Mouse (Mus musculus): ENCODE measurements around the gene Brd3. TPM values are rescaled to one million over a fixed set of nuclear protein-coding genes. Genes with fewer than 3 reads are reported as not detected.

Gene Brd3
- total and polyA plus RNA-seq, 3 experiments = 10.7 to 46.9 (median 38.7) TPM

GRCm38 (mm10) chr2:27426855-27427457 lies 80.5 kb downstream of the Brd3 start, which contains the start of gene Vav2 (continued):
- no peak for TF ChIP-seq MAFK (IDR thresholded peaks at IDR 0.05; ENCODE audit: borderline replicate concordance, low read depth, low read length)
- TF ChIP-seq ELF1 (IDR thresholded peaks at IDR 0.05; ENCODE audit: low read depth, low read length) = peak; percentile 80
- TF ChIP-seq ZC3H11A (IDR thresholded peaks at IDR 0.05; ENCODE audit: low read depth, low read length) = no peak
- no peak for TF ChIP-seq TCF12 (IDR thresholded peaks at IDR 0.05; ENCODE audit: low read depth, low read length)
- TF ChIP-seq TBP (IDR thresholded peaks at IDR 0.05; ENCODE audit: low read depth, low read length) = no peak
- no peak for TF ChIP-seq MEF2A (IDR thresholded peaks at IDR 0.05; ENCODE audit: extremely low read depth, insufficient replicate concordance, low read depth, low read length, poor library complexity, severe bottlenecking)
- TF ChIP-seq SMC3 (IDR thresholded peaks at IDR 0.05; ENCODE audit: low read depth, low read length) = peak; percentile 30; the same call in 1 of the 2 replicates
- no peak for TF ChIP-seq MYB (IDR thresholded peaks at IDR 0.05; ENCODE audit: low read depth, low read length)
- TF ChIP-seq USF2 (IDR thresholded peaks at IDR 0.05; ENCODE audit: borderline replicate concordance in 1 of 2, insufficient read depth in 1 of 2, low read depth in 1 of 2, low read length in 2 of 2) = no peak
- no peak for TF ChIP-seq BHLHE40 (IDR thresholded peaks at IDR 0.05; ENCODE audit: borderline replicate concordance, low read depth, low read length)
- TF ChIP-seq CTCF (IDR thresholded peaks at IDR 0.05 in 2 of 3, conservative IDR thresholded peaks at IDR 0.05 in 1 of 3; ENCODE audit: control insufficient read depth in 1 of 3, insufficient read depth in 1 of 3, low read depth in 2 of 3, low read length in 3 of 3, poor library complexity in 1 of 3, severe bottlenecking in 1 of 3) = no peak
- no peak for TF ChIP-seq ZKSCAN1 (IDR thresholded peaks at IDR 0.05; ENCODE audit: low read depth, low read length)
- no peak for TF ChIP-seq RAD21 (IDR thresholded peaks at IDR 0.05; ENCODE audit: low read depth, low read length)
- TF ChIP-seq POLR2AphosphoS5 (IDR thresholded peaks at IDR 0.05; ENCODE audit: borderline replicate concordance, low read depth, low read length) = no peak

- H3K4me1 ChIP-seq (ENCODE audit: control insufficient read depth in 1 of 2, insufficient read depth in 2 of 2, low read length in 2 of 2) = peaks cover 3 to 7% of the 10 kb centered on the region in 2 experiments
- H3K9ac ChIP-seq (ENCODE audit: control insufficient read depth, low read depth, low read length, poor library complexity, severe bottlenecking) = peak overlapping the region; percentile 87
- H3K79me2 ChIP-seq (ENCODE audit: control insufficient read depth, insufficient read depth, low read length, poor library complexity) = peaks cover 15% of the 10 kb centered on the region
- DNase-seq (ENCODE audit: low read depth, low spot score) = no peak
- no peaks in the 10 kb centered on the region for H3K9me3 ChIP-seq (replicated peaks; ENCODE audit: insufficient read depth, low read length)
- TF ChIP-seq MAX (IDR thresholded peaks at IDR 0.05; ENCODE audit: low read length) = peak; percentile 61; the same call in 1 of the 2 replicates
- no peak for TF ChIP-seq KAT2A (conservative IDR thresholded peaks at IDR 0.05; ENCODE audit: low read depth, low read length)
- peak; percentile 41 for TF ChIP-seq NELFE (IDR thresholded peaks at IDR 0.05; ENCODE audit: low read depth, low read length)
- no peak for TF ChIP-seq SMC3 (IDR thresholded peaks at IDR 0.05; ENCODE audit: low read depth, low read length)
- TF ChIP-seq MXI1 (IDR thresholded peaks at IDR 0.05; ENCODE audit: low read depth, low read length) = 0 out of 2 replicates have a peak, but pooled peaks have one; percentile 26
- TF ChIP-seq POLR2AphosphoS5 (IDR thresholded peaks at IDR 0.05; ENCODE audit: borderline replicate concordance, low read depth, low read length) = no peak
- TF ChIP-seq TBP (IDR thresholded peaks at IDR 0.05; ENCODE audit: low read depth, low read length) = no peak
- no peak for TF ChIP-seq ZKSCAN1 (IDR thresholded peaks at IDR 0.05; ENCODE audit: low read depth, low read length)
- no peak for TF ChIP-seq E2F4 (IDR thresholded peaks at IDR 0.05; ENCODE audit: borderline replicate concordance, low read depth, low read length)
- TF ChIP-seq CTCF (IDR thresholded peaks at IDR 0.05 in 2 of 3, conservative IDR thresholded peaks at IDR 0.05 in 1 of 3; ENCODE audit: control insufficient read depth in 1 of 3, insufficient read depth in 1 of 3, low read depth in 2 of 3, low read length in 3 of 3, poor library complexity in 1 of 3, severe bottlenecking in 1 of 3) = no peak
- TF ChIP-seq CHD1 (IDR thresholded peaks at IDR 0.05; ENCODE audit: low read depth, low read length) = no peak
- no peak for TF ChIP-seq HCFC1 (IDR thresholded peaks at IDR 0.05; ENCODE audit: low read depth, low read length)
- TF ChIP-seq ZMIZ1 (IDR thresholded peaks at IDR 0.05; ENCODE audit: low read depth, low read length) = no peak
- peak overlapping the region; percentile 5; the same call in 1 of the 2 replicates for H3K27ac ChIP-seq (ENCODE audit: control insufficient read depth, low read depth, low read length)
- no peaks in the 10 kb centered on the region for H3K27me3 ChIP-seq (ENCODE audit: control insufficient read depth in 1 of 2, insufficient read depth in 2 of 2, low read length in 2 of 2)
- H3K4me3 ChIP-seq (ENCODE audit: control insufficient read depth in 1 of 2, insufficient read depth in 1 of 2, low read depth in 2 of 2, low read length in 2 of 2) = peak overlapping the region; percentile 67 to 88
- H3K36me3 ChIP-seq (ENCODE audit: control insufficient read depth in 1 of 2, insufficient read depth in 2 of 2, low read length in 2 of 2) = peaks cover 0 to 7% of the 10 kb centered on the region in 2 experiments; a peak in 1 of 4 replicates
Measured at GRCm38 (mm10) chr2:27426406-27426854, 81.0 kb downstream of the Brd3 start.

Data from MEL (cell line).